Mouse (Mus musculus): ENCODE results near the gene Csmd2. TPM values are rescaled to one million over a fixed set of nuclear protein-coding genes. Genes with fewer than 3 reads are reported as not detected.

Csmd2 gene
- polyA plus RNA-seq, 1 experiment from 2014 or later: 0.45 TPM

DNA sequence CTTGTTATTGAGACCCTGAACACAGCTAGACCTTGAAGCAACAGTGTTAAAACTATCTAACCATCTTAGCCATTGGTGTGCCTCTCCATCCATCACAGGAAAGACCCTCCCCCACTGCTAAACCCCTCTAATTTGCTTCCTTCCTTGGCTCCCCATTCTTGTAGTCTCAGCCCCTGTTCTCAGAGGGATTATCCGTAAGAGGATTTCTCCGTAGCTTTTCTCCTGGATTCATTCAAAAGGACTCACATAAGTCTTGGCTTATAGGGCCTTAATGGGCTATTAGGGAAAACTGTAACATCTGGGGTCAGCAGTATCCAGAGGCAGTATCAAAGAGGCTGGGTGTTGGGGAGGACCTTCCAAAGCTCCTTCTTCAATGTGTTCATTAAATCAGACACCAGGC lies 152.3 kb downstream of the Csmd2 start:
- WGBS: 58% methylated on average over 2 of the region's 2 CpGs
- no peak overlapping the region for H3K9ac ChIP-seq (ENCODE audit: low read depth, low read length)
- ATAC-seq (ENCODE audit: low read depth): no peak

DNA sequence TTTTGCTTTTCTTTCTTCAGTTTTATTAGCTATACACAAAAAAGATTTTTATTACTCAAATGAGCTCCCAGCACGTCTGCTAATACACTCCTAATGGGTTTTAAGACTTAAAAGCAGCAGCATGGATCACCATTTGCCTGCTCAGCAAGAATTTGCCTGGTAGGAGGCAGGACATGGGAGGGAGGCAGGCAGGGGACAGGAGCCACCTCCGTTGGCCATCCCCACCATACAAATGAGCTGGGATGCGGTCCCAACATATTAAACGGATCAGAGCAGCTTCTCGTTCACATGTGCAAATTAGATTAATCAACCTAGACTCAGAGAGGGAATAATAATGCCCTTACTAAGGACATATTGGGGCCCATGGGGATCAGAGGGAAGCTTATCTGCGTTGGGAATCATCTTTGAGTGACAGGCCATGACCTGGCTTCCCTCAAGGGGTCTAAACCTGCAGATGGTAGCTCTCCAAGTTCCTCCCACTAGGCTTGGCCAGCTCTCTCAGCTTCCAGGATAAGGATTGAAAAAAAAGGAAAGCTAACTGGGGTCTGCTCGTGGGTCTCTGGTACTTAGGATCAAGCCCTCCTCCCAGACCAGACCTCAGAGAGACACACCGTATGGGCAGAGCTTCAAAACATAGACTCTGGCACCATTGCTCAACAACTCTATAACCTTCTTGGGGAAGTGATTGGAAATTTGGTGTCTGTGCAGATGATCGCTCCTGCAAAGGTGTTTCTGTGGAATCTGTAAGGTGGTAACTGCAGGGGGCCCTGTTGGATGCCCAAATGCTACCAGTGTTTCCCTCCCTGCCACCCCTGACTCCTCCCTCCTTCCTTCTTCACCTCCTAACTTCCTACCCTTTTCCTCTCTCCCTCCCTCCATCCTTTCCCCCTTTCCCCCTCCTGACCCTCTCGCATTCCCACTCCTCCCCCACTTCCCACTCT lies 153.8 kb downstream of the Csmd2 start:
- no peaks in the 10 kb centered on the region for H3K4me1 ChIP-seq (ENCODE audit: control insufficient read depth, insufficient read depth, low read length)
- ATAC-seq (ENCODE audit: low read depth) (no peak), DNase-seq (ENCODE audit: low spot score) (no peak)
- no peak overlapping the region for H3K27ac ChIP-seq (replicated peaks; ENCODE audit: low read depth, low read length)
- no peak overlapping the region for H3K4me2 ChIP-seq (ENCODE audit: low read depth, low read length)
- no peak overlapping the region for H3K9ac ChIP-seq (ENCODE audit: low read depth, low read length)
- H3K27me3 ChIP-seq (replicated peaks; ENCODE audit: control insufficient read depth, insufficient read depth, low read length): no peaks in the 10 kb centered on the region
- 52% methylated on average over 10 of the region's 10 CpGs for WGBS
- H3K36me3 ChIP-seq (ENCODE audit: control insufficient read depth, insufficient read depth, low read length): no peaks in the 10 kb centered on the region
- H3K9me3 ChIP-seq (ENCODE audit: control insufficient read depth, low read length): no peaks in the 10 kb centered on the region
- no peak overlapping the region for H3K4me3 ChIP-seq (ENCODE audit: low read depth, low read length)

More for the DNA sequence above, 152.3 kb downstream of the Csmd2 start:
- Histone ChIP-seq H3K4me3 (ENCODE audit: low read depth, low read length) (no peak overlapping the region), H3K27ac (replicated peaks; ENCODE audit: low read depth, low read length) (no peak overlapping the region), H3K27me3 (replicated peaks; ENCODE audit: control insufficient read depth, insufficient read depth, low read length) (no peaks in the 10 kb centered on the region), H3K4me1 (ENCODE audit: control insufficient read depth, insufficient read depth, low read length) (no peaks in the 10 kb centered on the region), H3K4me2 (ENCODE audit: low read depth, low read length) (no peak overlapping the region), H3K36me3 (ENCODE audit: control insufficient read depth, insufficient read depth, low read length) (no peaks in the 10 kb centered on the region), H3K9me3 (ENCODE audit: control insufficient read depth, low read length) (no peaks in the 10 kb centered on the region; the same call in 1 of the 2 replicates)
- DNase-seq (ENCODE audit: low spot score): no peak

DNA sequence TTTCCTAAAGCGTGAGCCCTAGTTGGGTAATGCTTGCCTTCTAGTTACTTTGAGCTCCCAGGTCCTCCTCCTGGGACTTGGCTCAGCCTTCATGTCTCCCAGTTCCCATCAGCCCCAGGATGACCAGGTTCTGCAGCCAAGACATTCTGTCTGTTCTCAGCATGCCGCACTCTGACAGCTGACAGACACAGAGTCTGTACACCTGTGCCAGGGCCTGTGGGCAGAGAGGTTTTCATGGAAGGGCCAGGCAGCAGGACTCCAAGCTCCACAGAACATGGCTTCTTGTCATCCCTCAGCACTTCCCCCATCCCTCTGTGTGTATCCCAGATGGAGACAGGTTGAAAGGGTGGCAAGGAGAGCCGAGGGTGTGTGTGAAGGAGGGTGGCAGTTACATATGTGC lies 154.6 kb downstream of the Csmd2 start:
- 84% methylated on average over 3 of the region's 3 CpGs for WGBS
- no peak overlapping the region for H3K4me2 ChIP-seq (ENCODE audit: low read depth, low read length)
- no peaks in the 10 kb centered on the region for H3K27me3 ChIP-seq (replicated peaks; ENCODE audit: control insufficient read depth, insufficient read depth, low read length)
- no peak for DNase-seq (ENCODE audit: low spot score)
- no peaks in the 10 kb centered on the region for H3K9me3 ChIP-seq (ENCODE audit: control insufficient read depth, low read length)
- H3K27ac ChIP-seq (replicated peaks; ENCODE audit: low read depth, low read length): no peak overlapping the region
- no peaks in the 10 kb centered on the region for H3K4me1 ChIP-seq (ENCODE audit: control insufficient read depth, insufficient read depth, low read length)
- H3K4me3 ChIP-seq (ENCODE audit: low read depth, low read length): no peak overlapping the region
- no peak overlapping the region for H3K9ac ChIP-seq (ENCODE audit: low read depth, low read length)
- no peaks in the 10 kb centered on the region for H3K36me3 ChIP-seq (ENCODE audit: control insufficient read depth, insufficient read depth, low read length)
- ATAC-seq (ENCODE audit: low read depth): no peak

DNA sequence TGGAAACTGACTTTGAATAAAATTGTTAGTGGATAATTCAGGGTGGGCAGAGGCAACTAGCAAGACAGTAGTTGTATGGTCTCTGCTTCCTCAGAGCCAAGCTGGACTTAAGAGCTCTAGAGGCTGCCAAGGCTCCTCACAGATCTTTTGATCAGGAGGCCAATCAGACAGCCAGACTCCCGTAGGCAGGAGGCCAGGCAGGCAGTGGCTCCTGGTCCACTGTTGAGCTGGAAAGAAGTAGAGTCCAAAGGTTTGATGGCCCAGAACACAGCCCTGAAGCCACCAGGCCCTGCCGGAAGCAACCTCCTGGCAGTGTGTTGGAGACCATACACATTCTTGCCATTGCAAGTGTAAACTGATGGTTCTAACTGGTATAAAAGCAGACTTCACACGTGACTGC lies 155.5 kb downstream of the Csmd2 start:
- Histone ChIP-seq H3K36me3 (ENCODE audit: control insufficient read depth, insufficient read depth, low read length) (no peaks in the 10 kb centered on the region), H3K27ac (replicated peaks; ENCODE audit: low read depth, low read length) (no peak overlapping the region), H3K27me3 (replicated peaks; ENCODE audit: control insufficient read depth, insufficient read depth, low read length) (no peaks in the 10 kb centered on the region), H3K4me1 (ENCODE audit: control insufficient read depth, insufficient read depth, low read length) (no peaks in the 10 kb centered on the region), H3K4me3 (ENCODE audit: low read depth, low read length) (no peak overlapping the region), H3K9ac (ENCODE audit: low read depth, low read length) (no peak overlapping the region), H3K4me2 (ENCODE audit: low read depth, low read length) (no peak overlapping the region), H3K9me3 (ENCODE audit: control insufficient read depth, low read length) (no peaks in the 10 kb centered on the region)
- 83% methylated on average over 3 of the region's 3 CpGs for WGBS
- no peak for ATAC-seq (ENCODE audit: low read depth)
- no peak for DNase-seq (ENCODE audit: low spot score)

DNA sequence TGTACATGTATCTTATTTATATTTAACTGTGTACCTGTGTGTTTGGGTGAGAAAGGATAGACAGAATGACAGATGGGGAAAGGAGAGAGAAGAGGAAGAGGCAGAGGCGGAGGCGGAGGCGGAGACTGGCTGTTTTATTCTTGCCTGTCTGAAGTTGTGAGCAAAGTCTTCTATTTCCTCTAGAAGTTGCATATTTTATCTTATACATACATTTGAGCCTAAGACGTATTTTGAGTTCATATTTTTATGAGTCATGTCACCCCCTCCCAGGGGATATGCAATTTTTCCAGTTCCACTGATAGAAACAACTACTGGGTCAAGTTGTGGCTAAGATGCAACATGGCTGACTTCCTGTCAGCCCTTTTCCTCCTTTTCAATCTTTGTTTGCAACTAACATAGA lies 161.9 kb downstream of the Csmd2 start:
- ATAC-seq (ENCODE audit: low read depth) (no peak), DNase-seq (ENCODE audit: low spot score) (no peak)
- Histone ChIP-seq H3K9ac (ENCODE audit: low read depth, low read length) (no peak overlapping the region), H3K4me2 (ENCODE audit: low read depth, low read length) (no peak overlapping the region), H3K4me1 (ENCODE audit: control insufficient read depth, insufficient read depth, low read length) (no peaks in the 10 kb centered on the region), H3K27me3 (replicated peaks; ENCODE audit: control insufficient read depth, insufficient read depth, low read length) (no peaks in the 10 kb centered on the region), H3K27ac (replicated peaks; ENCODE audit: low read depth, low read length) (no peak overlapping the region), H3K9me3 (ENCODE audit: control insufficient read depth, low read length) (no peaks in the 10 kb centered on the region), H3K36me3 (ENCODE audit: control insufficient read depth, insufficient read depth, low read length) (no peaks in the 10 kb centered on the region), H3K4me3 (ENCODE audit: low read depth, low read length) (no peak overlapping the region)
- 85% methylated on average over 4 of the region's 4 CpGs for WGBS

DNA sequence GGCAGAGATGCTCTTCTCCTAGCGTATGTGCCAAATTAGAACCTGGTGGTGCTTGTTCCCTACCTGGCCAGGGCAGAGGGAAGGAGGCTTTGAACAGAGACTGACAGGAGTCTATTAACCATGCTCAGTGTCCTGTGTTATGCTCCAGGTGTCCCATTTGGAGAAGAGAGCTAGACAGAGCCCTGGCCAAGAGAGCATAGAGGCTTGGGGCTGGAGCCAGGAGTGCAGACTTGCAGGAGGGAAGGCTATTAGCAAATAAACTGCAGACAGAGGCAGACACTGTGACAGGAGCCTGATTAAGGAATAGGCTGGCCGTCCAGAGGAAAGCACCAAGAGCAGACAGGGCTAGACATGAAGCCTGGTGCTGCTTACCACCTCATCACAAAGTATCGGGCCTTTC lies 164.4 kb downstream of the Csmd2 start:
- H3K27ac ChIP-seq (replicated peaks; ENCODE audit: low read depth, low read length): no peak overlapping the region
- no peaks in the 10 kb centered on the region for H3K4me1 ChIP-seq (ENCODE audit: control insufficient read depth, insufficient read depth, low read length)
- H3K9ac ChIP-seq (ENCODE audit: low read depth, low read length): no peak overlapping the region
- DNase-seq (ENCODE audit: low spot score) (no peak), ATAC-seq (ENCODE audit: low read depth) (no peak)
- H3K36me3 ChIP-seq (ENCODE audit: control insufficient read depth, insufficient read depth, low read length): no peaks in the 10 kb centered on the region
- H3K4me2 ChIP-seq (ENCODE audit: low read depth, low read length): no peak overlapping the region
- WGBS: 60% methylated on average over 3 of the region's 3 CpGs
- H3K4me3 ChIP-seq (ENCODE audit: low read depth, low read length): no peak overlapping the region
- no peaks in the 10 kb centered on the region for H3K27me3 ChIP-seq (replicated peaks; ENCODE audit: control insufficient read depth, insufficient read depth, low read length)
- no peaks in the 10 kb centered on the region for H3K9me3 ChIP-seq (ENCODE audit: control insufficient read depth, low read length)

DNA sequence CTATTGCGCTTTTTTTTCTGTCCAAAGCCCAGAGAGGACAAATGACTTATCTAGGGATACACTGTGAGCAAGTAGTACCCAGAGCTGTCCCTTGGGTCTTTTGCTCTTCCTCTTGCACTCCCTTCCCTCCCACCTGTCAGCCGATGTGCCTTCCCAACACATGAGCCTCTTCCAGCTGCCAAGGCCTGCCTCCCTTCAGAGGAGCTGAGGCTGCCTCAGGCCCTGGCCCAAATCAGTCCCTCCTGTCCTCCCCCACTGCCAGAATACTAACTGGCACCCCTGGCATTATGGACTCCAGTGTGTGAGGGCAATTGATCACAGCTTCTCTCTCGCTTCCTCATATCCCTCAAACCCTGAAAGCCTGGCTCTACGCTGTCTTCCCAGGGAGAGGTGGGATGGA lies 165.5 kb downstream of the Csmd2 start:
- 89% methylated on average over 4 of the region's 4 CpGs for WGBS
- no peak for DNase-seq (ENCODE audit: low spot score)

DNA sequence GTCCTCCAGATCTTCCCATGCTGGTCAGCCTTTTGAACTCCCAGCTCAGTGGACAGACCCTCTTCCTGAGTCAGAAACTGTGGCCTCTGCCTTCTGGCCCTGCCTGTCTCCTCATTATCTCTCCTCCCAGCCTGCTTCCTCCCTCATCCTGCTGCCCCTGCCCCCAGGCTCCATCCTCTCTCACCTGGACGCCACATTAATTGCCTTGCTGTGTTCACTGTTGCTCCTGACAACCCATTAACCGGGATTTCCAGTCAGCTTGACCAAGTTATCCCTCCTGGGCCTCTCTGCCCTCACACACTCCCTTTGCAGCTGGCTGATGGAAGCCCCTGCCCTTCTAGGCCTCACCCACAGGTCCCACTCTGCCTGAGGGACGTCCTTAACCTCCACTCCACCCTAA lies 167.6 kb downstream of the Csmd2 start:
- H3K9ac ChIP-seq (ENCODE audit: low read depth, low read length): no peak overlapping the region
- WGBS: 27% methylated on average over 3 of the region's 3 CpGs
- H3K27ac ChIP-seq (replicated peaks; ENCODE audit: low read depth, low read length): no peak overlapping the region
- H3K9me3 ChIP-seq (ENCODE audit: control insufficient read depth, low read length): no peaks in the 10 kb centered on the region
- H3K27me3 ChIP-seq (replicated peaks; ENCODE audit: control insufficient read depth, insufficient read depth, low read length): no peaks in the 10 kb centered on the region
- DNase-seq (ENCODE audit: low spot score) (no peak), ATAC-seq (ENCODE audit: low read depth) (no peak)
- no peak overlapping the region for H3K4me2 ChIP-seq (ENCODE audit: low read depth, low read length)
- H3K4me1 ChIP-seq (ENCODE audit: control insufficient read depth, insufficient read depth, low read length): no peaks in the 10 kb centered on the region
- H3K36me3 ChIP-seq (ENCODE audit: control insufficient read depth, insufficient read depth, low read length): no peaks in the 10 kb centered on the region
- no peak overlapping the region for H3K4me3 ChIP-seq (ENCODE audit: low read depth, low read length)

More for the DNA sequence above, 165.5 kb downstream of the Csmd2 start:
- no peak for ATAC-seq (ENCODE audit: low read depth)
- no peak overlapping the region for H3K27ac ChIP-seq (replicated peaks; ENCODE audit: low read depth, low read length)
- no peaks in the 10 kb centered on the region for H3K4me1 ChIP-seq (ENCODE audit: control insufficient read depth, insufficient read depth, low read length)
- no peak overlapping the region for H3K4me2 ChIP-seq (ENCODE audit: low read depth, low read length)
- no peak overlapping the region for H3K4me3 ChIP-seq (ENCODE audit: low read depth, low read length)
- H3K9me3 ChIP-seq (ENCODE audit: control insufficient read depth, low read length): no peaks in the 10 kb centered on the region
- no peaks in the 10 kb centered on the region for H3K36me3 ChIP-seq (ENCODE audit: control insufficient read depth, insufficient read depth, low read length)
- no peak overlapping the region for H3K9ac ChIP-seq (ENCODE audit: low read depth, low read length)
- no peaks in the 10 kb centered on the region for H3K27me3 ChIP-seq (replicated peaks; ENCODE audit: control insufficient read depth, insufficient read depth, low read length)

DNA sequence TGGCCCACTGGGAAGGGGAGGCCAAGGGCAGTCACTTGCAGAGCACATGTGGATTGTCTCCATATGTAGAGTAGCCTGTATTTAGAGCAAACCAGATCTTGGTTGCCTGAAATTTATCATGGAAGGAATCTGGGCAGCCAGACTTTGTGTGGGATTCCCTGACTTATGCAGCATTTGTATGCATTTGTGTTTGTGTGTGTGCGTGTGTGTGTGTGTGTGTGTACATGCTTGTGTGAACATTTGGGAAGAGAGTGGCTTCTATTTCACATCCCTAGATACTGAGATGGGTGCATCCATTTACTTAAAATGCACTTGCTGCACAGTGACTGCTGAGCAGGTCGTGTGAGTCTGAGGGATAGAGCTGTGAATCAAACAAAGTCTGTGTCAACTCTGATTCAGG lies 173.0 kb downstream of the Csmd2 start:
- DNase-seq (ENCODE audit: low spot score) (no peak), ATAC-seq (ENCODE audit: low read depth) (no peak)
- Histone ChIP-seq H3K27ac (replicated peaks; ENCODE audit: low read depth, low read length) (no peak overlapping the region), H3K4me2 (ENCODE audit: low read depth, low read length) (no peak overlapping the region), H3K9me3 (ENCODE audit: control insufficient read depth, low read length) (no peaks in the 10 kb centered on the region), H3K9ac (ENCODE audit: low read depth, low read length) (no peak overlapping the region), H3K36me3 (ENCODE audit: control insufficient read depth, insufficient read depth, low read length) (no peaks in the 10 kb centered on the region), H3K27me3 (replicated peaks; ENCODE audit: control insufficient read depth, insufficient read depth, low read length) (no peaks in the 10 kb centered on the region), H3K4me3 (ENCODE audit: low read depth, low read length) (no peak overlapping the region), H3K4me1 (ENCODE audit: control insufficient read depth, insufficient read depth, low read length) (no peaks in the 10 kb centered on the region)
- 73% methylated on average over 2 of the region's 2 CpGs for WGBS

Data from embryonic facial prominence, embryonic 14.5 days (tissue).